Mouse (Mus musculus): ENCODE measurements around the gene Kcna7.

Gene Kcna7

DNA sequence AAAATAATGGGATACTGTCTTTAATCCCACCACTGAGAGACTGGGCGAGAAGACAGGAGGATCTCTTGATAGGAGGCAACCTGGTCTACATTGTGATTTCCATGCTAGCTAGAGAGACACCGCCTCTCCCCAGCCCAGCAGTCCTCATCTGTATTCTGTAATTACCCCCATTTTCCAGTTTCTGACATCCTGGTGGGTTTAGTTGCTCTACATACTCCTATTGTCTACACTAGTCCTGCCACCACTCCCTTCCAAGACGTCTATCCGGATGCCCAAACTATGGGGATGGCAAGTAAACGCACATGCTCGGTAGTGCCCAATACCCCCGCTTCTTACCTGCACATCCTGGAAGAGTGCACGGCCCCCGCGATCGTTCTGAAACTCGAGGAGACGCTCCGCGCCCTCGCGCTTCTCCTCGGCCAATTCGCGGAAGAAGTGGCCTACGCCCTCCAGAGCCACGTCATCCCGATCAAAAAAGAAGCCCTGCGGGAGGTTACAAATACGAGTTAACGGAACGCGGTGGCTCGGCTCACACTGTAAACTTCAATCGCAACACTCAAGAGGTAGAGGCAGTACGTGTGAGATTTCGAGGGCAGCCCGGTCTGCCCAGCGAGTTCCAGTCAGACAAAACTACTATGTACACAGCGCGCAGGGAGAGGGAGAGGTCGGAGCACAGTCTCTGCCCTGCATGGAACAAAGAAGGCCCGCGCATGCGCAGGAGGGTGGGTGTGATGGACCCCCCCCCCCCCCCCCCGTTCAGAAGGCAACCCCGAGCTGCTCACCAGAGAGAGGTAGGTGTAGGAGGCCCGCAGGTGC, 53.5 kb downstream of the Kcna7 start:
- peak in 1 of 2 experiments; percentile 62 for DNase-seq (ENCODE audit: low spot score in 2 of 2)

All from frontal cortex, postnatal 25 days (tissue).